Mouse (Mus musculus) embryonic facial prominence, embryonic 11.5 days (tissue): ENCODE results near the gene RPS10-NUDT3. TPM values are rescaled to one million over a fixed set of nuclear protein-coding genes. Genes with fewer than 3 reads are reported as not detected.

ENCODE experiments used
- ATAC-seq: fragments of 200-750 bp; cut with Nextera tagmentation; replicated peaks from 2 replicates; pipeline ENCODE4 v1.8.0; 2017; ENCODE audit warnings: low read depth; ENCODE audit not compliant: insufficient number of reproducible peaks, low FRiP score, low TSS enrichment
- DNase-seq: peaks from one replicate; pipeline ENCODE4 v3.0.0-alpha.2; 2015; ENCODE audit warnings: low spot score
- H3K27ac ChIP-seq: fragments of 300-500 bp; sonication (generic); replicated peaks from 2 replicates; pipeline ENCODE4 v1.5.1; 2014; ENCODE audit warnings: mild to moderate bottlenecking, low read depth, low read length, control low read depth
- H3K27me3 ChIP-seq: fragments of 300-500 bp; sonication (generic); 2 replicates; pipeline ENCODE4 v1.6.1; 2014; ENCODE audit warnings: mild to moderate bottlenecking, low read length, moderate library complexity, mixed read lengths; ENCODE audit not compliant: control insufficient read depth, insufficient read depth
- H3K36me3 ChIP-seq: fragments of 300-500 bp; sonication (generic); replicated peaks from 2 replicates; pipeline ENCODE4 v1.6.1; 2014; ENCODE audit warnings: low read depth, mild to moderate bottlenecking, low read length, moderate library complexity, mixed read lengths; ENCODE audit not compliant: control insufficient read depth, insufficient read depth
- H3K4me1 ChIP-seq: fragments of 300-500 bp; sonication (generic); 2 replicates; pipeline ENCODE4 v1.6.1; 2014; ENCODE audit warnings: low read length, mixed read lengths; ENCODE audit not compliant: control insufficient read depth, insufficient read depth
- H3K4me2 ChIP-seq: fragments of 300-500 bp; sonication (generic); 2 replicates; pipeline ENCODE4 v1.6.1; 2014; ENCODE audit warnings: low read depth, mild to moderate bottlenecking, control low read depth, low read length, moderate library complexity
- H3K4me3 ChIP-seq: fragments of 300-500 bp; sonication (generic); 2 replicates; pipeline ENCODE4 v1.5.1; 2014; ENCODE audit warnings: low read depth, low read length, control low read depth
- H3K9ac ChIP-seq: fragments of 300-500 bp; sonication (generic); replicated peaks from 2 replicates; pipeline ENCODE4 v1.6.1; 2014; ENCODE audit warnings: mild to moderate bottlenecking, control low read depth, low read length
- H3K9me3 ChIP-seq: fragments of 300-500 bp; sonication (generic); replicated peaks from 2 replicates; pipeline ENCODE4 v1.6.1; 2016; ENCODE audit warnings: mild to moderate bottlenecking, low read length, inconsistent platforms, mixed read lengths; ENCODE audit not compliant: control insufficient read depth
- WGBS: fragments of 180-500 bp; shearing (Covaris S2); extraction: QIAGEN DNeasy Blood & Tissue Kit; methylation state at CpG from one replicate; pipeline ENCODE4 v1.1.7; 2014; 5-methylcytosine and 5-hydroxymethylcytosine counted together
- polyA plus RNA-seq: library from polyadenylated mRNA; unstranded; fragments of >200 nt; fragmentation: Nextera tagmentation; extraction: Ambion mirVana; gene quantifications from 2 replicates; pipeline ENCODE4 v1.2.1, GENCODE M21; 2014

Gene RPS10-NUDT3
- polyA plus RNA-seq, 1 experiment from 2014 or later, result not detected

DNA sequence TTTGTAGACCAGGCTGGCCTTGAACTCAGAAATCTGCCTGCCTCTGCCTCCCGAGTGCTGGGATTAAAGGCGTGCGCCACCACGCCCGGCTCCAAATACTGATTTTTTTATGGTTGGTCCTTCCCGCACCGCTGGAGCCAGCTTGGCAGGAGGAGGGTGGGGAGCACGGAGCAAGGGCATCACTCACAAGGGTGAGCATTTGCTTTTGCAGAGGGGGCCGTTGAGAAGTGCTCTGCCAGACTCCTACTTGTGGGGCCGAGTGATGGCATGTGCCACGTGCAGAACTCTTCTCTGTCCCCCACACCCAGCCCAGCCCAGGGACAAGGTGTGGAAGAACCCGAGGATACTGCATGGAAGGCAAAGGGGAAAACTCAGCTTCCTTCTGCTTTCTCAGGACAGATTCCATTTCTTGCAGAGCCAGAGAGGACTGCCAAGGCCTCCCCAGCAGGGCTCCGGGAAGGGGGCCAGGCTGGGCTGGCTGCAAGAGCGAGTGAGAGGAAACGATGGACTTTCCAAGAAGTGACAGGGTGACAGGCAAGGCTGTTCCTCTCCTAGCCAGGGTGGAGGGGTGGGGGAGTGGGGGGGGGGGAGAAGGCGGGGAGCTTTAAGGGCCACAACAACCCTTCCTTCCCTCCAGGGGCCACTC lies 60.4 kb downstream of the RPS10-NUDT3 start:
- Histone ChIP-seq H3K9ac (no peak overlapping the region), H3K4me2 (no peak overlapping the region), H3K4me3 (no peak overlapping the region), H3K36me3 (no peaks in the 10 kb centered on the region; the same call in none of the 2 replicates), H3K9me3 (no peaks in the 10 kb centered on the region), H3K4me1 (no peaks in the 10 kb centered on the region), H3K27ac (no peak overlapping the region), H3K27me3 (no peaks in the 10 kb centered on the region)
- WGBS, result 92% methylated on average over 15 of the region's 16 CpGs
- ATAC-seq (no peak), DNase-seq (no peak)

DNA sequence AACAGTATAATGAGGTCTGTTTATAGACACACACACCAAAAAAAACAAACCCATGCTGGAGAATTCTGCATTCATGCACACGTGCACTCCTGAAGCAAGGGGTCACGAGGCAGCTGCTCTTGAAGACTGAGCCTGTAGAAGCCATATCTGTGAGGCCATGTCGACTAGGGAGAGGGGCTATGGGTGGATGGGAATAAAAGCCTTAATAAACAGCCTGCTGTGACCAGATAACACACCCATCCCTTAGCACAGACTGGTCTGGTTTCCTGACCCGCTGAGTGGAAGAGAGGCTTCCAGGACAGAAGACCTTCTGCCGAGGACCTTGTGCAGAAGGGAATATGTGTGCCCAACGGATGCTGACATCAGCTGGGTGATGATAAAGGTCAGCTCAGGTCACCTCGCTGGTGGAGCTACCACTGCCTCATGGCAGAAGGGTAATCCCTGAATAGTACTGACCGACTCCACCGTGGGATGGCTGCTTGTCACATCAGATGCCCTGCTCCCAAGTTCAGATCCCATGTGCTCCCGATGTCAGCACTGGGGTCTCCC lies 61.2 kb downstream of the RPS10-NUDT3 start:
- H3K9me3 ChIP-seq, result no peaks in the 10 kb centered on the region
- no peak overlapping the region for H3K9ac ChIP-seq
- H3K4me3 ChIP-seq, result no peak overlapping the region
- no peaks in the 10 kb centered on the region for H3K4me1 ChIP-seq
- H3K27me3 ChIP-seq, result no peaks in the 10 kb centered on the region
- H3K36me3 ChIP-seq, result no peaks in the 10 kb centered on the region; the same call in 1 of the 2 replicates
- no peak overlapping the region for H3K27ac ChIP-seq
- H3K4me2 ChIP-seq, result no peak overlapping the region
- ATAC-seq (no peak), DNase-seq (no peak)
- WGBS, result 83% methylated on average over 10 of the region's 10 CpGs

DNA sequence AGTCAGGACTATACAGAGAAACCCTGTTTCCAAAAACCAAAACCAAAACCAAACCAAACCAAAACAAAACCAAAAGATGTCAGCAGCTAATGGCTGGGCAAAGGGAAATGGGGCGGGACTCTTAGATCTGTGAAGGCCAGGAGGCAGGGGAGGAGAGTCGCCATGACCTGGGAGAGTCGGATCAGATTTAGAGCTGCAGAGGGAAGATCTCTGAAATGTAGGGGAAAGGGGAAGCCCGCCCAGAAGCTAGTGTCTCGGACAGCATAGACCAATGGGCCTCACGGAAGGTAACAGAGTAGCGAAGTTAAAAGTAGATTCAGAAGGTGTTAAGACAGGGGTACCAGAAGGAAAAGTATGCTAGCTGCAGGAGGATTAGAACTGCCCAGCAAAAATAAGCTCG lies 63.7 kb downstream of the RPS10-NUDT3 start:
- H3K4me3 ChIP-seq, result no peak overlapping the region
- H3K9me3 ChIP-seq, result no peaks in the 10 kb centered on the region
- H3K4me2 ChIP-seq, result no peak overlapping the region
- ATAC-seq (no peak), DNase-seq (no peak)
- H3K27ac ChIP-seq, result no peak overlapping the region
- no peaks in the 10 kb centered on the region for H3K27me3 ChIP-seq
- H3K36me3 ChIP-seq, result no peaks in the 10 kb centered on the region; the same call in 1 of the 2 replicates
- H3K4me1 ChIP-seq, result no peaks in the 10 kb centered on the region
- 81% methylated on average over 8 of the region's 8 CpGs for WGBS
- H3K9ac ChIP-seq, result no peak overlapping the region

DNA sequence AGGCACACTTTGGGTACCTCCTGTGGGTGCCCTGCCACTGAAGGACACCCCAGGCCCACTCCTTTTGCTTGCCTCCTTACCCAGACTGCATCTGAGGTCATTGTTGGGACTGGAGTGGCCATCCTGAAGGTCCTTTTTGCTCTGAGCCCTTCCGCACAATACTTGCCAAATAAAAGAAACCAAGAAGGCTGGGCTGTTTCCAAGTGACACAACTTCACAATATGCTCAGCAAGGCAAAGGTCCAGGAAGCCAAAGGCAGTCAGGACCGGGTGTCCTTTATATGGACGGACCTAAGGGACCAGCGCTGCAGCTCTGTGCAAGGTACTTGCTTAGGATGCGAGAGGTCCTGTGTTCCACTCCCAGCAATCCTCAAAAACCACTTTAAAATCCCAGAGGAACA lies 66.8 kb downstream of the RPS10-NUDT3 start:
- Histone ChIP-seq H3K9ac (no peak overlapping the region), H3K4me1 (peaks cover 5% of the 10 kb centered on the region), H3K27me3 (no peaks in the 10 kb centered on the region), H3K9me3 (no peaks in the 10 kb centered on the region), H3K27ac (no peak overlapping the region), H3K4me3 (no peak overlapping the region), H3K4me2 (no peak overlapping the region), H3K36me3 (no peaks in the 10 kb centered on the region)
- DNase-seq (no peak), ATAC-seq (no peak)
- 84% methylated on average over 5 of the region's 5 CpGs for WGBS

DNA sequence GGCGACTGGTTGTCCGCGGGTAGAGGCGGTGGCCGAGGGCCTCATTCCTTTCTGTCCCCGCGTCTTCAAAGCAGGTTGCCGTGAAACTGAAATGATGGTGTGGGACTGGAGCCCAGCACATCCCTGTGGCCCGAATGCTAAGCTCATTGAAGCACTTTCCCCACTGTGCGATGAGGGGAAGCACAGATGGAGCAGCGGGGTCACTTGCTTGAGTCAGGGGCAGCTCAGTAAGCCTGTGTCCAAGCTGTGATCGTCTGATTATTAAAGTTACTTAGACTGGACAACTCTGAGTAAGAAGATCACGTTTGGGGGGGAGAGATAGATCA lies 69.1 kb downstream of the RPS10-NUDT3 start:
- under 1% methylated on average over 13 of the region's 13 CpGs for WGBS
- Histone ChIP-seq H3K27ac (no peak overlapping the region), H3K4me2 (peak overlapping the region; percentile 91), H3K9ac (peak overlapping the region; percentile 77), H3K27me3 (no peaks in the 10 kb centered on the region), H3K9me3 (no peaks in the 10 kb centered on the region), H3K36me3 (no peaks in the 10 kb centered on the region), H3K4me3 (peak overlapping the region; percentile 59), H3K4me1 (peaks cover 5% of the 10 kb centered on the region)
- ATAC-seq, result no peak; the same call in 1 of the 2 replicates
- no peak for DNase-seq

DNA sequence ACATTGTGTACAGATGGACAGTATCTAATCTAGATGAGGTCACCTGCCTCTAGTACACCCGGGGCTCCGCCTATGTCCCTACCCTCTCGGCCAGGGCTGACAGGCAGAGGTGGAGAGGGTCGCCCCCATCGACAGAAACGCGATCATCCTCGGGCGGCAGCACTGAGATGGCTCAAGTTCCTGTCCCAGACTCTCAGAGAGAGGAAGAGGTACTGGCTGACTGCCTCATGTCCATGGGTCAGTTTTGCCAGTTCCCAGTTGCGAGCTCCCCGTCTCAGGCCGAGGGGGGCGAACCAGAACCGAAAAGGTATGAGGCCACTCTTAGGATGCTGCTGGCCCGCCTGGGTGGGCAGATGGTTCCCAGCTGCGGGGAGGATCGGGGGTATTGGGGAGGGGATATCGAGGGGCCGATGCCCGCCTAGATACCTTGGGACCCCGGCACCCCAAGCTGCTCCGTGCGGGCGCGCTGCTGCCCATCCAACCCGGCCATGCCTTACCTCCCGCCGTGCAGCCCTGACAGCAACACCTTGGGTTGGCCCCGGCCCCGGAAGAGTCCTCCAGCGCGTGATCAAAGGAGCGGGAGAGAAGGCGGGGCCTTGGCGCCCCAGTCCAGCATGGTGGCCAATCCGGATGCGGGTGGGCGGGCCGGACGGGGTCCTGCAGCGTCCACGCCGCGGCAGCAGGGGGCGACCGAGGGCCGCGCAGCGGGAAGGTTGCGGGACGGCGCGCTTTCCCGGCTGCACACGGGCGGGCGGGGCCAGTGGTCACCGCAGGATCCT lies 69.7 kb downstream of the RPS10-NUDT3 start, which contains the start of gene AI413582:
Gene AI413582 (minus strand): TSS at position 594 of the 779 bp plus-strand sequence.
- peak; percentile 87 for ATAC-seq
- no peak within 1 kb of the TSS; the same call in 1 of the 2 replicates for H3K27ac ChIP-seq
- no peaks in the 10 kb centered on the region for H3K9me3 ChIP-seq

DNA sequence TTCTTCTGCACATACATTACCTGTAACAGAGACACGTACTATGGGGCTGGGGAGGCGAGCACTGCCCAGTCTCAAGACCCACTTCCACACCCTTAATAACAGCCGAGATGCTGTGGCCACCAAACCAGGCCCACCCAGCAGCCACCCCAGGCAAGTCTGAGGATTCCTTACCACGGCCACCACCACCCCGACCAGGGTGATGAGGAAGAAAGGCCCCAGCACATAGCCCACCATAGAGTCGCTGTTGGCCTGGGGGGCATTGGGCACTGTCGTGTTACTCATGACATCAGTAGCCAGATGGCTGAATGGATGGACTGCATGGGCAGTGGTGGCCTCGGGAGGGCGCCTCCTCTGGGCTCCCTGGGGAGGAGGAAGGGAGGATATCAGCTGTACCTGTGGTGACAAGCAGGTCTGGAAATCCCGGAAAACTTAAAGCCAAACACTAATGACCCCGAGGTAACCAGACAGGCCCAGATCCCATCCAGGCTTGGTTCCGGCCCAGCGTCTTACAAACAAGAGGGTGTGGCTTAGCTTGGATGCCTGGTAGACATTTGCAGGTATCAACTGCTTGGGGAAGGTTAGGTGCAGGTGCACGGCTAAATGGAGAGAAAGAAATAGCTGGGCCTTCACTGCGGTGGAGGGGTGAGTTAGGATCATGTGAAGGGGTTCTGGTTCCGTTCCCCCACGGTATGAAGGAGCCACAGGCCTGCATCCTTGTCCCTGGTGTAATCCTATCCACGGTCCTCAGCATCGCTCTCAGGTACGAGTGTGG lies 70.4 kb downstream of the RPS10-NUDT3 start:
- Histone ChIP-seq H3K4me2 (peak overlapping the region; percentile 91), H3K4me1 (peaks cover 9% of the 10 kb centered on the region), H3K9me3 (no peaks in the 10 kb centered on the region), H3K27me3 (no peaks in the 10 kb centered on the region), H3K36me3 (no peaks in the 10 kb centered on the region), H3K9ac (no peak overlapping the region; the same call in 1 of the 2 replicates), H3K27ac (no peak overlapping the region), H3K4me3 (peak overlapping the region; percentile 59)
- no peak for DNase-seq
- ATAC-seq, result no peak; the same call in 1 of the 2 replicates
- WGBS, result 10% methylated on average over 19 of the region's 20 CpGs

More for the DNA sequence above, 69.7 kb downstream of the RPS10-NUDT3 start, which contains the start of gene AI413582:
- peak within 1 kb of the TSS; percentile 77 for H3K9ac ChIP-seq
- peak within 1 kb of the TSS; percentile 91 for H3K4me2 ChIP-seq
- WGBS, result under 1% methylated on average over 52 of the region's 58 CpGs
- DNase-seq, result peak; percentile 95
- peaks cover 5% of the 10 kb centered on the region for H3K4me1 ChIP-seq
- peak within 1 kb of the TSS; percentile 59 for H3K4me3 ChIP-seq
- H3K36me3 ChIP-seq, result no peaks in the 10 kb centered on the region
- no peaks in the 10 kb centered on the region for H3K27me3 ChIP-seq
